Mouse (Mus musculus): ENCODE measurements at regions not wholly inside any gene's neighbourhood (a gene's known extent, or its start where the extent isn't known, plus 50 kb on each side); places are given as distances from the start of the nearest gene placed in this dataset.

DNA sequence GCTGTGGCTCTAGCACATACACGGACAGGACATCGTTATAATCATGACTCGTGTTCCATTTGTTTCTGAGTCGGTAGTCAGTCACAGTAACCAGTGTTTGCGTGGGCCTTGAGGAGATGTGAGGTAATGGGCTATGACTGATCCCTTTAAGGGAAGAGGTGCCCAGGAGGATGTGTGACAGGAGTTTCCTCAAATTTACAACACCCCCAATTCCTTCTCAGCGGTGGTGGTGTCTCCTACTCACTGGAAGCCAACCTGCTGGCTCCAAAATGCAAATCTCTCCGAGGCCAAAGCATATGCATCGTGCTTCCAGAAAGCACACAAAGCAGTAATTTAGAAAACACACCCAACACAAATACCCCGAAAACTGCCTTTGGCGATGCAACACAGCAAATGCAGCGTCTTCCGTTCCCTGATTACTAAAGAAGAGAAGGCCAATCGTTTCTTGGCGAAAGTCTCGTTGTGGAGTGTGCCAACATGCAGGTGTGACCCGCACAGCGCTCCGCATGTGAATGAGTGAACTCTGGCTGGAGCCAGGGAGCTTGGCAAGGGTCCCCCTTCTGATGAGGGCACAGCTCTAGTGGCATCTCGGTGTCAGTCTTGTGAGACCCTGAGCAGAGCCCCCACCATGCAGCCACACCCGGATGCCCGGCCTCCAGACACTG is 151.5 kb upstream of the Kazn start:
- TF ChIP-seq POLR2A (IDR thresholded peaks at IDR 0.05; ENCODE audit: borderline replicate concordance, control insufficient read depth, low read depth, low read length) (no peak), CTCF (IDR thresholded peaks at IDR 0.05; ENCODE audit: control insufficient read depth, insufficient read depth, low read length) (no peak)
